Mouse (Mus musculus) liver, embryonic 13.5 days (tissue): ENCODE measurements at regions not wholly inside any gene's neighbourhood (a gene's known extent, or its start where the extent isn't known, plus 50 kb on each side); places are given as distances from the start of the nearest gene placed in this dataset.
A peak's percentile ranks its signal among the peaks of the same experiment; 100 is the strongest.

Source experiments
- ATAC-seq: fragments of 200-750 bp; cut with Nextera tagmentation; 2 replicates; pipeline ENCODE4 v1.8.0; 2017; ENCODE audit warnings: low read depth, mild to moderate bottlenecking, moderate number of reproducible peaks, moderate library complexity
- DNase-seq: peaks from one replicate; pipeline ENCODE4 v3.0.0; 2022
- H3K27ac ChIP-seq: fragments of 300-500 bp; sonication (generic); 2 replicates; pipeline ENCODE4 v1.5.1; 2015; ENCODE audit warnings: moderate library complexity, mild to moderate bottlenecking, inconsistent platforms
- H3K27me3 ChIP-seq: fragments of 300-500 bp; sonication (generic); 2 replicates; pipeline ENCODE4 v1.6.1; 2015; ENCODE audit warnings: mild to moderate bottlenecking, inconsistent platforms
- H3K36me3 ChIP-seq: fragments of 300-500 bp; sonication (generic); 2 replicates; pipeline ENCODE4 v1.6.1; 2015; ENCODE audit warnings: mild to moderate bottlenecking, inconsistent platforms
- H3K4me1 ChIP-seq: fragments of 300-500 bp; sonication (generic); replicated peaks from 2 replicates; pipeline ENCODE4 v1.6.1; 2015; ENCODE audit warnings: inconsistent platforms
- H3K4me2 ChIP-seq: fragments of 300-500 bp; sonication (generic); 2 replicates; pipeline ENCODE4 v1.6.1; 2015; ENCODE audit warnings: inconsistent platforms, mild to moderate bottlenecking, moderate library complexity
- H3K4me3 ChIP-seq: fragments of 300-500 bp; sonication (generic); replicated peaks from 2 replicates; pipeline ENCODE4 v1.5.1; 2015; ENCODE audit warnings: mild to moderate bottlenecking, inconsistent platforms
- H3K9ac ChIP-seq: fragments of 300-500 bp; sonication (generic); 2 replicates; pipeline ENCODE4 v1.6.1; 2015; ENCODE audit warnings: mild to moderate bottlenecking, inconsistent platforms
- H3K9me3 ChIP-seq: fragments of 300-500 bp; sonication (generic); replicated peaks from 2 replicates; pipeline ENCODE4 v1.6.1; 2016; ENCODE audit warnings: inconsistent platforms
- WGBS: fragments of 180-500 bp; shearing (Covaris S2); methylation state at CpG from one replicate; pipeline ENCODE4 v1.1.7; 2015; ENCODE audit not compliant: insufficient replicate concordance; 5-methylcytosine and 5-hydroxymethylcytosine counted together

- DNase-seq (no peak), ATAC-seq (no peak)
- H3K4me2 ChIP-seq: no peak overlapping the region
- H3K4me3 ChIP-seq: no peak overlapping the region
- H3K4me1 ChIP-seq: no peaks in the 10 kb centered on the region
- H3K36me3 ChIP-seq: no peaks in the 10 kb centered on the region
- no peak overlapping the region for H3K27ac ChIP-seq
- no peaks in the 10 kb centered on the region for H3K9me3 ChIP-seq
- H3K9ac ChIP-seq: no peak overlapping the region
- H3K27me3 ChIP-seq: no peaks in the 10 kb centered on the region
- 68% methylated on average over 15 of the region's 15 CpGs for WGBS
Observed at GRCm38 (mm10) chr8:34505829-34506555, 394.5 kb upstream of the Gm10131 start.

- no peak overlapping the region for H3K27ac ChIP-seq
- ATAC-seq (no peak), DNase-seq (no peak)
- no peak overlapping the region for H3K9ac ChIP-seq
- no peaks in the 10 kb centered on the region for H3K4me1 ChIP-seq
- H3K27me3 ChIP-seq: no peaks in the 10 kb centered on the region
- no peak overlapping the region for H3K4me2 ChIP-seq
- H3K4me3 ChIP-seq: no peak overlapping the region
- no peaks in the 10 kb centered on the region for H3K9me3 ChIP-seq
- WGBS: 57% methylated on average over 7 of the region's 7 CpGs
- no peaks in the 10 kb centered on the region for H3K36me3 ChIP-seq
Observed at GRCm38 (mm10) chr8:34505102-34505501, 393.6 kb upstream of the Gm10131 start.

- Histone ChIP-seq H3K4me2 (no peak overlapping the region), H3K9me3 (no peaks in the 10 kb centered on the region), H3K36me3 (no peaks in the 10 kb centered on the region), H3K27me3 (no peaks in the 10 kb centered on the region), H3K4me1 (no peaks in the 10 kb centered on the region), H3K9ac (no peak overlapping the region), H3K4me3 (no peak overlapping the region), H3K27ac (no peak overlapping the region)
- WGBS: 32% methylated on average over 1 of the region's 1 CpGs
- DNase-seq (no peak), ATAC-seq (no peak)
Observed at GRCm38 (mm10) chr8:34502606-34503162, 391.1 kb upstream of the Gm10131 start.

GRCm38 (mm10) chr8:34499196-34499595 is 387.7 kb upstream of the Gm10131 start:
- no peaks in the 10 kb centered on the region for H3K27me3 ChIP-seq
- ATAC-seq (no peak), DNase-seq (no peak)
- H3K27ac ChIP-seq: no peak overlapping the region
- no peaks in the 10 kb centered on the region for H3K9me3 ChIP-seq
- no peak overlapping the region for H3K4me2 ChIP-seq
- H3K36me3 ChIP-seq: no peaks in the 10 kb centered on the region
- no peak overlapping the region for H3K4me3 ChIP-seq
- H3K9ac ChIP-seq: no peak overlapping the region
- WGBS: 50% methylated on average over 3 of the region's 3 CpGs
- H3K4me1 ChIP-seq: no peaks in the 10 kb centered on the region

- ATAC-seq (no peak), DNase-seq (no peak)
- no peak overlapping the region for H3K9ac ChIP-seq
- H3K27me3 ChIP-seq: no peaks in the 10 kb centered on the region
- H3K9me3 ChIP-seq: no peaks in the 10 kb centered on the region
- no peak overlapping the region for H3K4me2 ChIP-seq
- no peak overlapping the region for H3K4me3 ChIP-seq
- no peaks in the 10 kb centered on the region for H3K4me1 ChIP-seq
- H3K27ac ChIP-seq: no peak overlapping the region
- WGBS: 71% methylated on average over 4 of the region's 4 CpGs
- H3K36me3 ChIP-seq: no peaks in the 10 kb centered on the region
Observed at GRCm38 (mm10) chr8:34496751-34497150, 385.2 kb upstream of the Gm10131 start.

GRCm38 (mm10) chr8:34495974-34496373 is 384.4 kb upstream of the Gm10131 start:
- H3K4me3 ChIP-seq: no peak overlapping the region
- no peaks in the 10 kb centered on the region for H3K27me3 ChIP-seq
- no peaks in the 10 kb centered on the region for H3K9me3 ChIP-seq
- ATAC-seq (no peak), DNase-seq (no peak)
- H3K27ac ChIP-seq: no peak overlapping the region
- no peak overlapping the region for H3K4me2 ChIP-seq
- H3K4me1 ChIP-seq: no peaks in the 10 kb centered on the region
- H3K9ac ChIP-seq: no peak overlapping the region
- H3K36me3 ChIP-seq: no peaks in the 10 kb centered on the region
- 66% methylated on average over 4 of the region's 4 CpGs for whole genome bisulfite sequencing

GRCm38 (mm10) chr8:34488746-34489400 is 377.3 kb upstream of the Gm10131 start:
- Histone ChIP-seq H3K4me3 (no peak overlapping the region), H3K4me1 (no peaks in the 10 kb centered on the region), H3K9ac (no peak overlapping the region), H3K4me2 (no peak overlapping the region), H3K36me3 (no peaks in the 10 kb centered on the region), H3K9me3 (no peaks in the 10 kb centered on the region), H3K27ac (no peak overlapping the region), H3K27me3 (no peaks in the 10 kb centered on the region)
- ATAC-seq (no peak), DNase-seq (no peak)
- WGBS: 49% methylated on average over 7 of the region's 7 CpGs

GRCm38 (mm10) chr8:34486433-34487096 is 375.0 kb upstream of the Gm10131 start:
- ATAC-seq (no peak), DNase-seq (no peak)
- H3K27me3 ChIP-seq: no peaks in the 10 kb centered on the region
- H3K4me3 ChIP-seq: no peak overlapping the region
- no peaks in the 10 kb centered on the region for H3K36me3 ChIP-seq
- no peak overlapping the region for H3K9ac ChIP-seq
- H3K4me1 ChIP-seq: no peaks in the 10 kb centered on the region
- WGBS: 51% methylated on average over 17 of the region's 17 CpGs
- no peak overlapping the region for H3K27ac ChIP-seq
- no peak overlapping the region for H3K4me2 ChIP-seq
- no peaks in the 10 kb centered on the region for H3K9me3 ChIP-seq

GRCm38 (mm10) chr8:34485905-34486304 is 374.4 kb upstream of the Gm10131 start:
- no peaks in the 10 kb centered on the region for H3K4me1 ChIP-seq
- WGBS: 64% methylated on average over 9 of the region's 9 CpGs
- H3K9ac ChIP-seq: no peak overlapping the region
- no peak overlapping the region for H3K4me3 ChIP-seq
- DNase-seq: no peak
- H3K4me2 ChIP-seq: no peak overlapping the region
- no peaks in the 10 kb centered on the region for H3K27me3 ChIP-seq
- H3K36me3 ChIP-seq: no peaks in the 10 kb centered on the region
- H3K27ac ChIP-seq: no peak overlapping the region
- H3K9me3 ChIP-seq: no peaks in the 10 kb centered on the region
- no peak for ATAC-seq

- Histone ChIP-seq H3K9me3 (no peaks in the 10 kb centered on the region), H3K4me2 (no peak overlapping the region), H3K9ac (no peak overlapping the region), H3K4me1 (no peaks in the 10 kb centered on the region), H3K27ac (no peak overlapping the region), H3K4me3 (no peak overlapping the region), H3K27me3 (no peaks in the 10 kb centered on the region), H3K36me3 (no peaks in the 10 kb centered on the region)
- DNase-seq: no peak
- WGBS: 63% methylated on average over 6 of the region's 6 CpGs
- ATAC-seq: no peak
Observed at GRCm38 (mm10) chr8:34485346-34485745, 373.8 kb upstream of the Gm10131 start.

- Histone ChIP-seq H3K27me3 (no peaks in the 10 kb centered on the region), H3K4me2 (no peak overlapping the region), H3K4me3 (no peak overlapping the region), H3K9ac (no peak overlapping the region), H3K4me1 (no peaks in the 10 kb centered on the region), H3K9me3 (no peaks in the 10 kb centered on the region), H3K27ac (no peak overlapping the region), H3K36me3 (no peaks in the 10 kb centered on the region)
- ATAC-seq: no peak
- peak; percentile 12 for DNase-seq
- WGBS: 51% methylated on average over 6 of the region's 6 CpGs
Observed at GRCm38 (mm10) chr8:34484551-34485335, 373.2 kb upstream of the Gm10131 start.
